Mouse (Mus musculus) small intestine, adult 2 months (tissue): ENCODE data around the gene Ran.

Source experiments
- CTCF ChIP-seq: fragments of 200-500 bp; IDR thresholded peaks from 2 replicates; pipeline ENCODE4 v1.5.1; 2012; ENCODE audit warnings: low read depth, mild to moderate bottlenecking, control low read depth, inconsistent platforms, low read length, moderate library complexity, mixed read lengths; ENCODE audit not compliant: insufficient replicate concordance, insufficient read length; ENCODE audit errors: extremely low read depth
- POLR2A ChIP-seq: fragments of 200-500 bp; IDR thresholded peaks from 2 replicates; pipeline ENCODE4 v1.6.1; 2012; ENCODE audit warnings: low read depth, mild to moderate bottlenecking, control low read depth, inconsistent platforms, low read length, moderate library complexity

DNA sequence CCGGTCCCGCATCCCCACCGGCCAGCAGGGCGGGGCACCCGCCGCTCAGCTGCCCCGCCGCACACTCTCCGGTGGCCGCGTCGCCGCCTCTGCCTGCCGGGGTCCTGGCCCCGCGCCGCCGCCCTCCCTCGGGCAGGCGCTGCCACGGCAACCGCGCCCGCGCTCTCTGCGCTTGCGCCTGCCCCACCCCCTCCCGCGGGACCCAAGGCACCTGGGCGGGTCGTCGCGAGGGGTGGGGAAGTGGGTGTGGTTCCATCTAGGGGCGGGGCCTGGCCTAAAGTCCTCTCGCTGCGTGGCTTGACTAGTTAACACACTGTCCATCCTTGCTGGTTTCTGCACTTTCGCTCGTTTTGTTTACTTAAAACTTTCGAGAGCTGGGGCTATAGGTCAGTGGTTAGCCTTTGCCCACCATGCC is 11.4 kb upstream of the Ran start, which contains the start of gene Stx2:
- no peak for TF ChIP-seq CTCF
- TF ChIP-seq POLR2A = 0 out of 2 replicates have a peak, but pooled peaks have one; percentile 12
